Mouse (Mus musculus) 3134 (cell line): Measurements from ENCODE around the gene Ttc23.
A peak's percentile ranks its signal among the peaks of the same experiment; 100 is the strongest.

Source experiments
- DNase-seq: peaks from one replicate; pipeline ENCODE4 v3.0.0-alpha.2; 2011; ENCODE audit warnings: low spot score; ENCODE audit not compliant: insufficient read length; ENCODE audit errors: extremely low read depth

The Ttc23 gene

GRCm38 (mm10) chr7:67644833-67645680 is 2.2 kb upstream of the Ttc23 start, which contains the start of gene Lrrc28:
Gene Lrrc28 (minus strand): TSS chr7:67645268.
- peak; percentile 97 for DNase-seq

DNA sequence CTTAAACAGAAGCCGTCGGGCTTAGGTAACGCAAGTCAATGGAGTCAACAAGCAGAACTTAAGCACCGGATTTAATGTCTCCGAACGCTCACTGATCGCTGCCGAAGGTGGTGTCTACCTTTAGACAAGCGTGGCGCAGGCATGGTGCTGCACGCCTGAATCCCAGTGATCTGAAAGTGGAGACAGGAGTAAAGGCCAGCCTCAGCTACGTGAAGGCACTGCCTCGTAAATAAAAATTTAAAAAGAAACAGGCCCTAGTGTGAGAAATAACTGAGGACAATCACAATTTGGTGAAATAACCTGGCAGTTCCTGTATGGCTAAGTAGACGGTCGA is 1.6 kb upstream of the Ttc23 start:
- DNase-seq, result no peak

DNA sequence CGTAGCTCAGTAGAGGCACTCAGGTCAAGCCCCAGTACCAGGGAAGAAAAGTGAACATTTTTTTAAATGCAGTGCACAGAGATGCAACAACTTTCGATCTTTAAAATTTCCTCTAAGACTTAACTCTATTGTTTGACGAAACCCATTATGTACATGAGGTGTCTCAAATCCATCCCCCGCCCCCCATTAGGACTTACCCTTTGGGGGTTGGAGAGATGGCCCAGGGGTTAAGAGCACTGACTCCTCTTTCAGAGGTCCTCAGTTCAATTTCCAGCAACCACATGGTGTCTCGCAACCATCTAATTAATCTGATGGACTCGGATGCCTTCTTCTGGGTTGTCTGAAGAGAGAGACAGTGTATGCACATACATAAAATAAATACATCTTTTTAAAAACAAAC is 1.1 kb upstream of the Ttc23 start:
- DNase-seq, result no peak

DNA sequence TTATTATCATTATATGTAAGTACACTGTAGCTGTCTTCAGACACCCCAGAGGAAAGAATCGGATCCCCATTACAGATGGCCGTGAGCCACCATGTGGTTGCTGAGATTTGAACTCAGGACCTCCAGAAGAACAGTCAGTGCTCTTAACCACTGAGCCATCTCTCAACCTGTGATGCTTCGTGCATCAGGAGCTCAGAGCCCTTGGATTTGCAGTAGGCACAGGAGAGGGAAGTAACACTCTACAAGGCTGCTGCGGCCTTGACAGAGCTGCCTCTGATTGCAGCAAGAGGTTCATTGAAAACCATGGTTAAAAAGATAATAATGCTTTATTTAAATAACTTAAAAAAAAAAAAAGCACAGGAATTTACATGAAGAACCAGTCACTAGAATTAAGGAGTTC is 1.2 kb downstream of the Ttc23 start:
- no peak for DNase-seq

DNA sequence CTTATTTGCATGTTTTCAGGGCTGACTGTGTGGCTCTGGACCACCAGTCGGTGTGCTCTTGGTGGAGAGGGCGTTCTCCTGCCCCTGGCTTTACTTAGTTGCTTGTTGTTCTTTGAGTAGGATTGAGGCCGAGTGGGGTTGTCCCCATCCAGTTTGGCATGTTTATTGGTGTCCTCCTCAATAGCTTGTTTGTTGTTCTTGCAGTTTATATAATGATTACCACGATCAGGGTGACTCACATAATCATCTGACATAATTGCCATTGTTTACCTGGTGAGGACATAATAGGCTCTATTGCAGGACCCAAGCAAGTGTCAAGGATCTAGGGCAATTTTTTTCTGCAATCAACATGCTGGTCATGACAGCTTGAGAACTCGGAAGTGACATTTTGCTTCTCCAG is 5.0 kb downstream of the Ttc23 start:
- no peak for DNase-seq

- no peak for DNase-seq
These were observed 7.5 kb downstream of the Ttc23 start for GRCm38 (mm10) chr7:67654668-67655067.

- DNase-seq, result no peak
These were observed 8.0 kb downstream of the Ttc23 start for GRCm38 (mm10) chr7:67655186-67655585.

DNA sequence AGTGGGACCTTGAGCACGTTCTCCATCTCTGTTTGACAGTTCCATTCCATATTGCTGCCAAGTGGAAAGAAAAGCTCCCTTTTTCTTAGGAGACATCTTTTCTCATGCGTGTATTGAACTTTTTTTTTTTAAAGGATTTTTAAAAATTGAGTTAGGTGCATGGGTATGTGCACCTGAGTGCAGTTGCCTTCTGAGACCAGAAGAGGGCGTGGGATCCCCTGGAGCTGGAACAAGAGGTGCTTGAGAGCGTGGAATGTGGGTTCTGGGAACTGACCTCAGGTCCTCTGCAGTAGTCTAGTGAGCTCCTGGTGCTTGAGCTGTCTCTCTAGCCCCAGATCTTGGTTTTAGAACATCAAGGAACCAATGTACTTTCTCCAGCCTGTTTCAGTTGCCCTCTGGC is 10.9 kb downstream of the Ttc23 start:
- DNase-seq, result no peak

GRCm38 (mm10) chr7:67662424-67662823 is 15.2 kb downstream of the Ttc23 start:
- no peak for DNase-seq

GRCm38 (mm10) chr7:67663981-67664694 is 16.9 kb downstream of the Ttc23 start:
- no peak for DNase-seq

- no peak for DNase-seq
These were observed 23.8 kb downstream of the Ttc23 start for GRCm38 (mm10) chr7:67670965-67671364.

GRCm38 (mm10) chr7:67672650-67673049 is 25.4 kb downstream of the Ttc23 start:
- DNase-seq, result peak; percentile 53

DNA sequence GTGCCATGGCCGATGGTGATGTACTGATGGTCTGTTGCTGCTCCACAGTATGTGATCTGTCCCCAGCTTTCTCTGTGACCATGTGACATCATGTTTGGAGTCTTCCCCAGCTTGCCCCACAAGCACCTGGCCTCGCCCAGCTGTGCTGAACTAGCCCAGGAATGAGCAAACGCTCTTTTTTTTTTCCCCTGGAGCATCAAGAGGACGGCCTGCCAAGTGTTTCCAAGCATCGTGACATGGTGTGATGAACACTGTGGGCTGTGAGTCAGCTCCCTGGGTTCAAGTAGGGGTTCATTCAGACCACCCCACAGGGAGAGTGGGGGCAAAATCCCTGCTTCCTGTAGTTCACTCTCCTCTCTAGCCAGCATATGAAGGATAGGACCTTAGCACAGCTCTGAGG is 26.4 kb downstream of the Ttc23 start:
- DNase-seq, result no peak

DNA sequence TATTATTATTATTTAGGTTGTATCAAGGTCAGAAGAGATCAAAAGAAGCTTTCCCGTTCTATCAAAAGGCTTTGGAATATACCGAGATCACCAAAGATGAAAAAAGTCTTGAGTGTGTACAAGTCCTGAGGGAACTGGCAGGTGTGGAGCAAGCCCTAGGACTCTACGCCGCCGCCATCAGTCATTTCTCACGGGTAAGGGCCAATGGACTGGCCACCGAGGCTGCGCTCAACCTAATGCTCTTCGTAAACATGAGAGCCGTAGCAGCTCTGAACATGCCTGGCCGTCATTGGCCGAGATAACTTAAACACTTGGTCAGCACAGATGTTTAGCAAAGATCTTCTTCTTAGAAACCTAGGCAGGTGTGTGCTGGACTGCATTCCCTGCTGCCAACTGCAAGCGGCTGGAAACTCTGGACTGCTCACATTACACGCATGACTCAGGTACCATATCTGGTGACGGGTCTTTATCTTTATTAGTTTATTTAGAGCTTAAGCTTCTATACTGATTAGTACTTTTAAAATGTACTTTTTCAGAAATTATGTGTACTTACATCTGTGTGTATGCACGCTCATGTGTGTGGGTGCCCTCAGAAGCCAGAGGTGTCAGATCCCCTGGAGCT is 31.8 kb downstream of the Ttc23 start:
- DNase-seq, result no peak

DNA sequence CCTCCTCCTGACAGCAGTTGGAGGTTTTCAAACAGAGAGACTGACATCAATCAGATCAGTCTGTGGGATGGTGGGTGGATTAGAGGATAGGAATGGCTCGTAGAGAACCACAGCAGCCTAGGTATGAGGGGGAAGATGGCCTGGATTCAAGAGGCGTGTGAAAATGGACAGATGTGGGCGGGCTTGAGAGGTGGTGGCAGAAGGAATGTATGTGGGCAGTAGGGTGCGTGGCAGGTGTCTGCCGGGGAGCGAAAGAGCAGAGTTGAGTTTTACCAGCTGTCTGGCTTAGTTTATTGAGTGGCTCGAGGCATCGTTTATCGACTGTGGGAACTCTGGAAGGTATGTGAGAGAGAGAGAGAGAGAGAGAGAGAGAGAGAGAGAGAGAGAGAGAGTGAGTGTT is 33.9 kb downstream of the Ttc23 start:
- DNase-seq, result no peak

DNA sequence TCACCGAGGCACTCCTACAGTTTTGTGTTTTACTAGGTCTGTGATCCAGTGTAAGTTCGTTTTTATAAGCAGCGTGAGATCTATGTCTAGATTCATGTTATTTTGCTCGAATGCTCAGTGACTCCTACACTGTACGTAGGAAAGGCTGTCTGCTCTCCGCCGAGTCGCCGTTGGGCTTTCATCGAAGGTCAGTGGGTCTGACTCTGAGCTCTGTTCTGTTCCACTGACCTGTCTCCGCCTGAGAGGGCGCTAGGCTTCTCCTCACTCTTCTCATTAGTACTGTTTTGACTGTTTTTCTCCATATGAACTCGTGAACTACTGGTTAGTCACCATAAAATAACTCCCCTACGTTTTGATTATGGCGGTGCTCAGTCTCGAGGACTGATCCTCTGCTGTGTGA is 35.8 kb downstream of the Ttc23 start:
- DNase-seq, result no peak

GRCm38 (mm10) chr7:67686545-67686944 is 39.3 kb downstream of the Ttc23 start:
- DNase-seq, result no peak

GRCm38 (mm10) chr7:67688281-67688680 is 41.1 kb downstream of the Ttc23 start:
- DNase-seq, result no peak

- DNase-seq, result no peak
These were observed 42.6 kb downstream of the Ttc23 start for GRCm38 (mm10) chr7:67689793-67690192.

GRCm38 (mm10) chr7:67691036-67691435 is 43.8 kb downstream of the Ttc23 start:
- DNase-seq, result no peak

GRCm38 (mm10) chr7:67692141-67692540 is 44.9 kb downstream of the Ttc23 start:
- DNase-seq, result no peak
